Mouse (Mus musculus): ENCODE data around the gene Aloxe3.

The Aloxe3 gene

DNA sequence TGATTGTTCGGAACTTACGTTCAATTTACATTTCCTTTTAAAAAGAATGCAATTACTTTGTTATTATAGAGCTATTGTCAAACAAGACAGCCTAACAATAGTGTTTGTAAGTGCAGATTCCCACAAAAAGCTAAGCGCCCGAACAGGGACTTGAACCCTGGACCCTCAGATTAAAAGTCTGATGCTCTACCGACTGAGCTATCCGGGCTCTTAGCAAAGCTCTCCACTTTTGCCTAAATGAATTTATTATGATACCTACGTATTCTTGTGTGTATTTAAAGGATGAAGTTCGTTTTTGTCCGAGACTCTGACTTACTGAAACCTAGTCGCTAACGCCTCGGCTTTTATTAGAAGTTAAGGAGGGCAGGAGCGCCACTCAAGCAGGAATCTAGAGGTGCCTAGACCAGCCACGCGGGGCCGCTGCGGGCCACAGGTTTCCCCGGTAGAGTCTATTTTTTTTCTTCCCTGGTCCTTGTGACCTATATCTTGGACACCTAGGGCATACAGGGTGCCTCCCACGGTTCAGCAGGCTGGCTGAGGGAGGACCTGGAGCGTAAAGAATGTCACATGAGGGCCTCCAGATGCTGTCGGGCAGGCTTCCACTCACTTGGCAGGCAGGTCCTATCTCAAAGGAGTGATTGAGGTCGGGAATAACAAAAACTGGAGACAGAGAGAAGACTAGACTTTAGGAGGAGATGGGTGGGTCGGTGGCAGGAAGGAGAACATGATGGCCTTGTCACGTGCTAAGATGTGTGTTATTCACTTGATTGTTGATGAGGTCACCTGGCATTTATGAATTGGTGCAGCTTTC lies 450 bp upstream of the Aloxe3 start:
- DNase-seq (ENCODE audit: low spot score in 2 of 2), result peak; percentile 73 to 74

DNA sequence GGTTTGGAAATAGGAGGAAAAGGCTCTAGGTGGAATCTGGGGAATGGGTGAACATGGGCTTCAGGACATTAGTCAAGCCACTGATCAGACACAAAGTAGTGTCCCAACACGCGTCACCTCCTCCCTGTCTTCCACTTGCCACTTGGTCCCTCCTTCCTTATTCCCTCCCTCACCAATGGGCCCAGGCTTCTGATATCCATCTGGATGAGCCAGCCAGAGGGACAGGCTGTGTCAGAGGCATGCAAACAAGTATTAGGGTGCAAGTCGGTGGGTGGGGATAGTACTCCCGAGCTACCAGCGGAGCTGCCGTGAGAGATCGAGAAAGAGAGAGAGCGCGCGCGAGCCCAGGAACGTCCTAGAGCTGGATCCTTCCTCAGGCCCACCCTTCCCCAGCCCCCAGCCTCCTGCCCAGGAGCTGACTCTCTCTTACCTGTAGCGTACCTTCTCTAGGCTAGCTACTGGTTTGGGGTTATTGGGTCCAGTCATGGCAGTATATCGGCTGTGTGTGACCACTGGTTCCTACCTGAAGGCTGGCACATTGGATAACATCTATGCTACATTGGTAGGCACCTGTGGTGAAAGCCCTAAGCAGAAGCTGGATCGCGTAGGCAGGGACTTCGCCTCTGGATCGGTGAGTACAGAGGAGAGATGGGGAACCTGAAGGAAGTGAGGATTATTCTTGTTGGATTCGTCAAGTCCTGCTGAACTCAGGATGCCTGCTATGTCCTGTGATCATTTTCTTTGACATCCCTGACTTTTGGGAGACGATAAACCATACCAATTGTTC lies 416 bp downstream of the Aloxe3 start:
- DNase-seq (ENCODE audit: low spot score in 2 of 2), result peak in 1 of 2 experiments; percentile 30

DNA sequence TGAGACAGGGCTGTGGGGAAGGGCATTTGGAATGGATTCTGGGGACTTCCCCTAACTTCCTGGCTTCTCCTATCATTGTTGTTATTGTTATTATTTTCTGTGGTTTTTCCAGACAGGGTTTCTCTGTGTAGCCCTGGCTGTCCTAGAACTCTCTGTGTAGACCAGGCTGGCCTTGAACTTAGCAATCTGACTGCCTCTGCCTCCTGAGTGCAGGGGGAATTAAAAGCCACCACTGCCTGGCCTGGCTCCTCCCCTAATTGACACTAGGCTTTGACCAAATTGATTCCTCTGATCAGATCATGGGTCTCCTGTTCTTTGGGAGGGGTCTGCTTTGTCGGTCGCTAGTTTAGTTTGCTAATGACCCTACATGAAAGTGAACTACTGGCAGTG lies 1.0 kb downstream of the Aloxe3 start:
- no peak for DNase-seq (ENCODE audit: low spot score in 2 of 2)

DNA sequence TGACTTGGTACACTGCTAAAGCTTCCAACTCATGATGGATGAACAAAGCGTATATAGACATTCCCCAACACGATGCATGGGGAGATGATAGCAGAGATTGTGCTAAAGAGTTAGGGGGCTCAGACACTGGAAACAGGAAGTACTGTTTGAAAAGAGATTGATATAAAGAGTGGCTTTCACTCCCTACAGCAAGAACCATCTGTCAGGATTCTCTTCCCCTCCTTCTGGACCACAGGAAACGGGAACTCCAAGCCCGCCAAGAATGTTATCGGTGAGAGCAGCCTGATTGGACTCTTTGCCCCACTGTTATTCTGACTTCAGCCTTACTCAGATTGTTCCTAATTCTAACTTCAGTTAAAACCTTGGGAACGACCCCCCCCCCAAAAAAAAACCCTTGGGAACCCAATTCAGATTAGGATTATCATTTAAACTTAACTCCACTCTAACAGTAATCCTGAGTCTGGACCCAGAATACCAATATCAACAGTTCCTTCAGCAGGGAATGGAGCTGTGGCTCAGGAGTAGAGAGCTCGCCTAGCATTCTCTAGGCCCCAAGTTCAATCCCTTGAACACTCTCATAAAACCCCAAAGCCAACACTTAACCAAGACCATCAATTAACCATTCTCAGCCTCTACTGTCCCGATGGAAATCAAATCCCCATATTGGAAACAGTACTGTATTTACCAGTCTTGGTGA lies 2.9 kb downstream of the Aloxe3 start:
- DNase-seq (ENCODE audit: low spot score in 2 of 2), result no peak

DNA sequence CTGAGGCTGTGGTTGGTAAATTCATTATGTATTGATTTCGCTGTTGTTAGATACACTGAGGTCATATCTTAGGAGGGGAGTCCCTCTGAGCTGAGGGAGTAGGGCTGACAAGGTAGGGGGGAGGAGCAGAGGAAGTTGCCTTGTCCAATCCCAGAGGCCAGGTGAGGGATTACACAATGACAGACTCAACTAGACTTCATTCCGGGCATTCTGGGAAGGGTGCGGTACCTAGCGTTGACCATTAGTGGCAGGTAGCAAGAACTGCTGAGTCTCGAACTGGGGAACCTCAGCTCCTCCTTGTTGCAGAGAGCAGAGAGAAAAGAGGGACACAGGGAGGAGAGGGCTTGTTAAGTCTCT lies 7.8 kb downstream of the Aloxe3 start:
- no peak for DNase-seq (ENCODE audit: low spot score in 2 of 2)

DNA sequence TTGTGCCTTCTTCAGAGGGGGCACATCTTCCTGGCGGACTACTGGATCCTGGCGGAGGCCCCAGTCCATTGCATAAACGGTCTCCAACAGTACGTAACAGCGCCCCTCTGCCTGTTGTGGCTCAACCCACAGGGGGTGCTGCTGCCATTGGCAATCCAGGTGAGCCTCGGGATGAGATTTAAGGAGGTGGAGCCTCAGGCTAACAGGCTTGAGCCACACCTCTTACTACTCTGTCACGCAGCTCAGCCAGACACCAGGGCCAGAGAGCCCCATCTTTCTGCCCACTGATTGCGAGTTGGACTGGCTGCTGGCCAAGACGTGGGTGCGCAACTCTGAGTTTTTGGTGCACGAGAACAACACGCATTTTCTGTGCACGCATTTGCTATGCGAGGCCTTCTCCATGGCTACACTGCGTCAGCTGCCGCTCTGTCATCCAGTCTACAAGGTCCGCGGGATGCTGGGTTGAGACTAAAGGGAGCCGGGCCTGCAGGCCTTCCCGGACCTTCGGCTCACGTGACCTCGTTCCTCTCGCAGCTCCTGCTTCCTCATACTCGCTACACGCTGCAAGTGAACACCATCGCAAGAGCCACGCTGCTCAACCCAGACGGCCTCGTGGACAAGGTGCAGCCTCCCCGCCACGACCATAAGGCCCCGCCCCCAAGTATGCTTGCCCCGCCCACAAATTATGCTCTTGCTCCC lies 8.4 kb downstream of the Aloxe3 start:
- DNase-seq (ENCODE audit: low spot score in 2 of 2), result peak in 1 of 2 experiments; percentile 45

DNA sequence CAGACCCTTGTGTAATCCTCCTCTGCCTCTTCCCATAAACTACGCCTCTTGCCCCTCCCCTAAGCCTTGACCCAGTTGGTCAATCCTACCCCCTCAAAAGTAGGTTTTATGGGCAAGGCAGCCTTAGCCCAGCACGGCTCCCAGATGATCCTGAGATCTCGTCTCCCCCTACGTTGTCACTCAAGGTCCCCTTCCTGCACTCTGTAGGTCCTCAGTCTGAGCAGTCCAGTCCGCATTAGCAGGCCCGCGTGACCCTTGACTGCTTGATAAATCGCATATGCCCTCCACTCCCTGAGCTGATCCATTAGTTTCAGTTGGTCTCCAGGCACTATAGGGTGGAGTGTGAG lies 8.9 kb downstream of the Aloxe3 start:
- no peak for DNase-seq (ENCODE audit: low spot score in 2 of 2)

DNA sequence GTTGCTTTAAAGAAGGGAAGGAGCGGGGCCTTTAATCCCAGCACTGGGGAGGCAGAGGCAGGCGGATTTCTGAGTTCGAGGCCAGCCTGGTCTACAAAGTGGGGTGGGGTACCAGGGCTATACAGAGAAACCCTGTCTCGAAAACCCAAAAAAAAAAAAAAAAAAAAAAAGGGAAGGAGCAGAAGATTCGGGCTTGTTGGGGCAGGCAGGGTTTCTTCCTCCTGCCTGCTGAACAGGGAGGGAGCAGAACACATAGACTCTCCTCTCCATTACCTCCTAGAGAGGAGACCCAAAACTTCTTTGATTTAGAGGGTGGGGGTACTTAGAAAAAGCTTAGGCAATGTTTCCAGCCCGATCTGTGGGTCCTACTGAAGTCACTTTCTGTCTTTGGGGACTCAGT lies 9.7 kb downstream of the Aloxe3 start:
- DNase-seq (ENCODE audit: low spot score in 2 of 2), result no peak

DNA sequence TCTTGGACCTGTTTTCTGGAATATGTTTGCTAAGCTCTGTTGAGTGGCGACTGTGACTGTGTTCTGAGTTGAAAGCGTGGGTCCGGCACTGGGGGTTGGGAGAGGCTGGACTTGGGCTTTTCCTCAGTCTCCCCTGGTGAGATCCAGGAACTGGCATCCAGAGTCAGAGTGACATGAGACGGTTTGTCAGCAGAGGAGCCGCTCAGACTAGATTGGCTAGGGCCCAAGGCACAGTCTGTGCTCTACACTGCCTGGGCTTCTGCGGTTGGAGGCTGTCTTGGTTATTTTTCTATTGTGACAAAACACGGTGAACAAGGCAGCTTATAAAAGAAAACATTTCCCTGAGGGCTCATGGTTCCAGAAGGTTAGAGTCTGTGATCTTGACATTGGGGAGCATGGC lies 21.9 kb downstream of the Aloxe3 start:
- DNase-seq (ENCODE audit: low spot score in 2 of 2), result no peak

DNA sequence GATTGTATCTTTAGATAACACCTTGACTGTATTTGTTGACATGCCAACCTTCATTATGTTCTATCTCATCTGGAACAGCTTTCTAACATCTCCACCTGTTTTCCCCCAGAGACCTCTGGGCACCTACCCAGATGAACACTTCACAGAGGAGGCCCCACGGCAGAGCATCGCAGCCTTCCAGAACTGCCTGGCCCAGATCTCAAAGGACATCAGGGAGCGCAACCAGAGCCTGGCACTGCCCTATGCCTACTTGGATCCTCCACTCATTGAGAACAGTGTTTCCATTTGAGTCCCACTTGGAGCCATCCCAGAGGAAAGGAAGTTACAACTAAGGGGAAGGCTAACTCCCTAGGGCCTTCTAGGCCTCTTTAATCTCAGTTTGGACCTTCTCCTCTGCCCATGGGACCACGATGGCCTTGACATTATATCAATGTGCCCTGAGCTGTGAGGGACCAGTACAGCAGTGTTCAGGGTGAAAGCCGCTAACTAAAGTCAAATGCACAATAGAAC lies 22.8 kb downstream of the Aloxe3 start:
- DNase-seq (ENCODE audit: low spot score in 2 of 2), result no peak

DNA sequence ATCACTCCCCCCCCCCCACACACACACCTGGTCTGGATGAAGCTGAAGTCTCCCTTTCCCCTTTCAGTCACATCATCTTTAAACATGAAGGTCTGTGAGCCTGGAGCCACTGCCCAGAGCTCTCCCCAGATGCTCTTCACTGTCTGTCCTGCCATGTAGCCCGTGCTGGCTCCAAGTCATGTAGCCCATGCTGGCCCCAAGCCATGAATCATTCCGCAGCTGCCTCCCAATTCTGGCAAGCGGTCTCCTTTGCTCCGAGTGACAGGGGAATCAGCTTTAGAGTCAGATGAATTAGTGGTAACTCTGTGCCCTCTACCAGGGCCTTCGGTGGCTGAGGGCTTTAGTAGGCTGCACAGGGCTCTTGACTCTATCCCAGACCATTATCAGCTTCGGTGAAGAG lies 24.0 kb downstream of the Aloxe3 start:
- no peak for DNase-seq (ENCODE audit: low spot score in 2 of 2)

DNA sequence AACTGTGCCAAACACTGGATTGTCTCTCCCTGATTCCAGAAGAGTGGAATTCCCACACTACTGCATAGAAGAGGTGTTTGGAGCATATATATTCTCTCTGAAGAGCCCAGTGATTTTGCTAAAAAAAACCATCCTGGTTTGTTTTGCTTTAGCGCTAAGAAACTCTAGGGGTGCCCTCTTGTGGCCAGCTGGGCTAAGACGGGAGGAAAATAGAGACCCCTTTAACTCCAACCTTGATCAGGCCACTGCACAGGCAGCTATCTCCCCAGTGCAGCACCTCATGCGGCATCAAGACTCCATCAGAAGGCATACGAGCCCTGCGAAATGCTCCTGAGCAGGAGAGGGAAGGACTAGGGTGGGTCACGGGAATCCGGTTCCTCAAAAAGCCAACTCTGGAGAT lies 24.7 kb downstream of the Aloxe3 start:
- peak in 1 of 2 experiments; percentile 50 for DNase-seq (ENCODE audit: low spot score in 2 of 2)

DNA sequence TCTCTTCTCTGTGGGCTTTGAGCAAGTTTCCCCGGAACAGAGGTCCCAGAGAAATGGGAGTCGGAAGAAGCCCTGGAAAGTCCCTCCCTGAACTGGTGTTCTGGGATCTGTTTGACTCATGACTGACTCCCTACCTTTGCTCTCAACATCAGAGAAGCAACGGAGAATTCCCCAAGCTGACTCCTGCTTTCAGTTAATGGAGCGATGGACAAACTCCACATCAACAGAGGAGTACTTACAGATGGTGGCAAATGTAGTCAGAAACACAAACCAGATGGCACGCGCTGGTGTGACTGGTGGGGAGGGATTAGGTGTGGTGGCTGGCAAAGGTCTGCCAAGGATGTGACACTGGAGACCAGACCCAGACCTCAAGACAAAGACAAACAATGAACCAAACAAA lies 25.3 kb downstream of the Aloxe3 start:
- DNase-seq (ENCODE audit: low spot score in 2 of 2), result no peak

DNA sequence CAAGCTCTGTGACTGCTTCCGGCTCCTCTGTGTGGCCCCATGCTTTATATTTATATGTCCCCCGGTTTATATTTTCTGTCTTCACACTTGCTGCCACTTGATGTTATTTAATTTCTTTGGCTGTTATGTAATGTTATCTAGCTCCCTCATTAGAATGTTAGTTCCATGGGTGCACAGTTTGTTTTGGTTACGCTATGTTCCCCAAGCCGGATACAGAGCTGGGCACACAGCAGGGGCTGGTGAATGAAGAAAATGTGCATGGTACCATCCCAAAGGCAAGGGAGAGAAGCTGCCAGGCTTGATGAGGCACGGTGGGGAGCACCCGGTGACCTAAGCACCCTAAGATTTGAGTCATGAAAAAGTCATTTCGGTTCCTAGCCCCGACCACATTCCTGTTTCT lies 28.1 kb downstream of the Aloxe3 start:
- no peak for DNase-seq (ENCODE audit: low spot score in 2 of 2)

DNA sequence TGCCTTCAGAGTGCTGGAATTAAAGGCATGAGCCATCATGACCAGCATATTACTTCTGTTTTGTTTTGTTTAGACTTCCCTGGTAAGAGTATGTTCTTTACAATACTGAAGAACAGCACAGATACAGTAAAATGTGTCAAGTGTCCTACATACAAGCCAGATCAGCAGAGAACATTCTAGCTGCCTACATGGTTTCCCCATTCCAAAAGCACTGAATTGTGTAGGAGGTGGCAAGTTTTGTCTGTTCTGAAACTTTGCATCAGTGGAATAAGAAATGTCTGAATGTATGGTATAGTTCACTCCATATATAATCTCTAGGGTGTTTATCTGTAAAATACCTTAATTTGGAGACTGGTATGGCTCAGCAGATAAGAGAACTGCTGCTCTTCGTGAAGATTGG lies 29.7 kb downstream of the Aloxe3 start:
- DNase-seq (ENCODE audit: low spot score in 2 of 2), result no peak

DNA sequence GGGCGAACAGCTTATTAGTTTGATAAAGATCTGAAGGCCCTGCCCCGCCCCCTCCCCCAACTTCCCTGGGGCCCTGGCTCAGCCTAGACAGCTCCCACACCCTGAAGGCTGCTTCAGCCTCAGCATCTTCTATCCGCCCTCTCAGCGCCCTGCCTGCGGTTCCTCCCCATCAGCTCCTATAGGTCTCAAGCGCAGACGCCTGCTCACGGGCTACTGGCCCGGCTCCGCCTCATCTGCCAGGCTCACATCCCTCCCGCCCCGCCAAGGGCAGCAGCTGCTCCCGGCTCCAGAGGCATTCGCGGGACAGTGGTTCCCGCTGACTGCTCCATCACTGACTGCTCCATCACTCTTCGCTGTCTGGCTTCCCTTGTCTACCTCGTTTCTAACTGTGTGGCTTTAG lies 31.1 kb downstream of the Aloxe3 start, which contains the start of gene Alox12b:
TSS of gene Alox12b (plus strand) at position 190 of the 400 bp plus-strand sequence.
- no peak for DNase-seq (ENCODE audit: low spot score in 2 of 2)

DNA sequence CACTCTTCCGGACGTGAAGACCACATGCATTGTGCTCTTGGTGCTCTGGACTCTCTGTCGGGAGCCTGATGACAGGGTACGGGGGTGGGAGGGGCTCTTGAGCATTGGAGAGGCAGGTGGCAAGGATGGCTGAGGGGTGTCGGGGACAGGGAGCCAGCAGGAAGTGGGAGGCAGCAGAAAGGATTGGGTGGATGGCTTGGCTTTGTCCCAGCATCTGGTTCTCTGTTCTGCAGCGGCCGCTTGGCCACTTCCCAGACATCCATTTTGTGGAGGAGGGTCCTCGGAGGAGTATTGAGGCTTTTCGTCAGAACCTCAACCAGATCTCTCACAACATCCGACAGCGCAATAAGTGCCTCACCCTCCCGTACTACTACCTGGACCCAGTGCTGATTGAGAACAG lies 43.6 kb downstream of the Aloxe3 start:
- DNase-seq (ENCODE audit: low spot score in 2 of 2), result no peak

DNA sequence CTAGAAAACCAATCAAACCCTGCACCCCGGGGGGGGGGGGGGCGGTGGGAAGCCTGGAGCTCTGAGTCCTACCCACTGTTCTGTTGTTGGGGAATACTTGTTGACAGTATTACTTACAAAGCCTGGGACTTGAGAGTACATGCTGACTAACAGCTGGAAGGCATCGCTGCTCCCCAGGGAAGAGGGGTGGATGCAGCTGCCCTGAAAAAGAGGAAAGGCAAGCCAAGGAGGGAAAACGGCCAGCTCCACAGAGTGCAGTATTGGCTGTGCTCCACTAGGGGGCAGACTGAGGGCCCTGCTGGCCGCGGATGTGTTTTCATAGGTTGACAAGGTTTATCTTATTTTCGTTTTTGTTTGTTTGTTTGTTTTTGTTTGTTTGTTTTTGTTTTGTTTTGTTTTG lies 45.9 kb downstream of the Aloxe3 start:
- peak; percentile 38 to 64 for DNase-seq (ENCODE audit: low spot score in 2 of 2)

DNA sequence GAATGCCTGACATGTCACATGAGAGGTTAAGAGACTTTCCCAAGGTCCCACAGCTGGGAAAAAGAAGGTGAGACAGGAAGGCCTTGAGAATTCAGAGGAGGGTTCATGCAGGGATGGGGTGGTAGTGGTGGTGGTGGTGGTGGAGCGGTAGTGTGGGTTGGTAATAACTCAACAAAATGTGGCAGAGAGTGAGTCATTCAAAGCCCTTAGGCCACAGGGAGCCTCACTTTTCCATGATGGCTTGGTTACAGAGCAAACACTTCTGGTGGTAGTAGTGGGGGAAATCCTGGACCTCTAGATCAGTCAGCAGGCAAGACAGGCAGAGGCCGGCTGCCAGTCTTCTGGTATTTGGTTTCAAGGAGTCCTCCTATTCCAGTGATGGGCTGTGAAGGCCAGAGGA lies 46.9 kb downstream of the Aloxe3 start:
- no peak for DNase-seq (ENCODE audit: low spot score in 2 of 2)

DNA sequence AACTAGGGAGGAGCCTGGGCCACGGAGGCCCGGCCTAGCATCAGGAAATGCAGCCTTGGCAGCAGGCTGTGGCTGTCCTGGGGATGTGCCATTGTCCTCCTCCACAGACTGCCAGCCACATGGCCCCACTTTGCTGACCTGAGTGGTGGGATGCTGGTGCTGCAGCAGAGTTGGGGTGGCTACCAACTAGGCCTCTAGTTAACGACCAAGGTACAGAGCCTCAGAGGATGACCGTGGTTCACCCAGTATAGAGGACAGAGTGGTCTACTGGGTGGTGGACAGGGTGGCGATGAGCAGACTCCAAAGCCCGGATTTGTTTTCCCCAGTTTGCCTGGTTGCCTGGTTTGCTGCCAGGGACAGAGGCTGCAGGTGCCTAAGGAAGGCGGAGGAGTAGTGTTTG lies 49.0 kb downstream of the Aloxe3 start:
- DNase-seq (ENCODE audit: low spot score in 2 of 2), result no peak

DNA sequence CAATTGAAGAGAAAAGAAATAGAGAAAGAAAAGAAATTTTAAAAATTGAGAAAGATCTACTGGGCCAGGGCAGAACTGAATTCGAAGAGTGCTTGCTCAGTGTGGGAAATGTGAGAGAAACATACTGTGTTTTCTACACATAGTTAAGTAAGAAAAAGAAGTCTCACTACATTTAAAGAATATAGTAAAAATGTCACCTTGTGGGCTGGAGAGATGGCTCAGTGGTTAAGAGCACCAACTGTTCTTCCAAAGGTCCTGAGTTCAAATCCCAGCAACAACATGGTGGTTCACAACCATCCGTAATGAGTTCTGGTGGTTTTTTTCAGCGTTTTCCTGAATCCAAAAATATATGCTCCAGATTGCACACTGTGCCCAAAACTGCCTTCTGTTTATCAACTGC lies 52.8 kb downstream of the Aloxe3 start:
- DNase-seq (ENCODE audit: low spot score in 2 of 2), result no peak

DNA sequence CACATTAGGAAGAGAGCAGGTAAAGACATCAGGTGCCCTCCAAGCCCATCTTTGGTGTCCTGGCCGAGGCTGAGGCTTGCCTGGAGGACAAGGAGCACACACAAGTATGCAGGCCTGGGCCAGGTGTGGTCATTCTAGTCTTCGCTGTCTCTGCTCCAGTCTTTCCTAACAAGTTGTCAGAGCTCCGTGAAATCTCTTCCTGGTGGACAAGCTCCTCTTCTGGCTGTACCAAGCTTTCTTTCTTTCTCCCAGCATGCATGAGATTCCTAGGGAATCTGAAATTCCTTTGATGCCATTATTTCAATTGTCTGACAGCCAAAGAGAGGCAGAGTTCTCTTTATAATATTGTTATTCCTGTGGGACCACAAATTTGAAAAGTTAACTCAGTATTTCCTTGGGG lies 53.8 kb downstream of the Aloxe3 start:
- no peak for DNase-seq (ENCODE audit: low spot score in 2 of 2)
